Mouse (Mus musculus) spleen, postnatal 4 days (tissue): ENCODE measurements at regions not wholly inside any gene's neighbourhood (a gene's known extent, or its start where the extent isn't known, plus 50 kb on each side); places are given as distances from the start of the nearest gene placed in this dataset.

Source experiments
- DNase-seq, 2 experiments: peaks; one replicate each; pipeline ENCODE4 v3.0.0; 2022; ENCODE audit warnings: low spot score in 2 of 2

GRCm38 (mm10) chr12:106399085-106399484 lies 389.1 kb downstream of the Vrk1 start:
- DNase-seq, result no peak

GRCm38 (mm10) chr12:106411075-106411474 lies 401.0 kb downstream of the Vrk1 start:
- no peak for DNase-seq

- DNase-seq, result no peak
Observed at GRCm38 (mm10) chr12:106426631-106427030, 416.6 kb downstream of the Vrk1 start.

- no peak for DNase-seq
Observed at GRCm38 (mm10) chr12:106429991-106430390, 420.0 kb downstream of the Vrk1 start.

- no peak for DNase-seq
Observed at GRCm38 (mm10) chr12:106445151-106445550, 435.1 kb downstream of the Vrk1 start.

- no peak for DNase-seq
Observed at GRCm38 (mm10) chr12:106445976-106446375, 435.9 kb downstream of the Vrk1 start.

GRCm38 (mm10) chr12:106446876-106447532 lies 437.0 kb downstream of the Vrk1 start:
- no peak for DNase-seq

- DNase-seq, result no peak
Observed at GRCm38 (mm10) chr12:106448551-106448950, 438.5 kb downstream of the Vrk1 start.

- DNase-seq, result no peak
Observed at GRCm38 (mm10) chr12:106453491-106453890, 443.5 kb downstream of the Vrk1 start.

- no peak for DNase-seq
Observed at GRCm38 (mm10) chr12:106458215-106458614, 448.2 kb downstream of the Vrk1 start.

- no peak for DNase-seq
Observed at GRCm38 (mm10) chr12:106460650-106461049, 450.6 kb downstream of the Vrk1 start.

GRCm38 (mm10) chr12:106462281-106462680 lies 452.3 kb downstream of the Vrk1 start:
- no peak for DNase-seq

- DNase-seq, result no peak
Observed at GRCm38 (mm10) chr12:106464701-106465100, 454.7 kb downstream of the Vrk1 start.

GRCm38 (mm10) chr12:106468173-106468860 lies 458.3 kb downstream of the Vrk1 start:
- DNase-seq, result no peak

- no peak for DNase-seq
Observed at GRCm38 (mm10) chr12:106474501-106475165, 464.6 kb downstream of the Vrk1 start.

- no peak for DNase-seq
Observed at GRCm38 (mm10) chr12:106475486-106476050, 465.5 kb downstream of the Vrk1 start.

- DNase-seq, result no peak
Observed at GRCm38 (mm10) chr12:106477040-106477665, 467.1 kb downstream of the Vrk1 start.

GRCm38 (mm10) chr12:106477731-106478130 lies 467.7 kb downstream of the Vrk1 start:
- DNase-seq, result no peak

- no peak for DNase-seq
Observed at GRCm38 (mm10) chr12:106478381-106478781, 468.4 kb downstream of the Vrk1 start.

GRCm38 (mm10) chr12:106479067-106479877 lies 469.2 kb downstream of the Vrk1 start:
- no peak for DNase-seq

GRCm38 (mm10) chr12:106479878-106480194 lies 469.8 kb downstream of the Vrk1 start:
- DNase-seq, result no peak
